Mouse (Mus musculus) B cell, adult 62 days (primary cell): ENCODE measurements around the gene Cfap221. TPM values are rescaled to one million over a fixed set of nuclear protein-coding genes. Genes with fewer than 3 reads are reported as not detected.

Source experiments
- total RNA-seq: library from RNA; stranded (reverse); gene quantifications from 4 replicates; pipeline ENCODE4 v1.2.4, GENCODE M21; 2023

Gene Cfap221
- total RNA-seq, result not detected in 4 replicates

GRCm38 (mm10) chr1:119996798-119997581 lies at the start of gene Cfap221:
Cfap221 (minus strand) TSS chr1:119997234.

GRCm38 (mm10) chr1:120006844-120007790 lies 10.1 kb upstream of the Cfap221 start, which contains the start of gene Sctr:
Sctr (plus strand) TSS chr1:120006894.

DNA sequence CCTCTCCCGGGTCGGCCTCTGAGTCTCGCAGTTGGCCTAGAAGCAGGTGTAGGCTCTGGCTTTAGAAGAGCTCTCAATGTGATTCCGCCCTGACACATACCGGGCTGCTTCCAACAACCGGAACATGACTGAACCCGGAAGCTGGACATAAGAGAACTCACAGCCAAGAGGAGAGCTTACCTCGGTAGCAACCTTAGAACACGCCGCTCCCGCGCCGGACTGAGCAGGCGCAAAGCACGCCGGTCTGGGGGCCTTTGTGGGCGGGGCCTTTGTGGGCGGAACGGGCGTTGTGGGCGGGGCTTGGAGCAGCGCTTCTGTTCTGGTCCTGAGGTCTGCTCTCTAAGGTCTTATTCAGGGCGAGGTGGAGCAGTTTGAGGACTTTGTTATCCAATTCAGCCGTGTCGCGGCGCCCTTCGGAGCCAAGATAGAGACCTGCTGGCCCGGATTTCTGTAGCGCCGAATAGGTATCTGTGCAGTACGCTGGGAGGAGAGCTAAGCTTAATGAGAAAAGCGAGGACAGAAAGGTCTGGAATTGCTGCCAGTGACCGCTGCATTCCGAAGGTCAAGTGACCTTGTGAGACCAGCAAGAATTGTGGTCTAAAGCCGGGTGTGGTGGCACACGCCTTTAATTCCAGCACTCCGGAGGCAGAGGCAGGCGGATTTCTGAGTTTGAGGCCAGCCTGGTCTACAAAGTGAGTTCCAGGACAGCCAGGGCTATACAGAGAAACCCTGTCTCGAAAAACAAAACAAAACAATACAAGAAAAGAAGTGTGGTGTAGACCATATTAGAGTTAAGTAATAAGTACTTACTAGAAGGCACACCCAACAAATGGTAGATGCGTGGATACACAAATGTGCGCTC lies 83.8 kb downstream of the Cfap221 start, which contains the start of gene Tmem177:
Tmem177 (minus strand) TSS at position 256 of the 862 bp plus-strand sequence.

Other genes starting within 250 kb of the Cfap221 start
- 31.0 to 38.7 TPM (median 37.7 TPM) in 4 replicates for gene Ptpn4, start 159.6 kb downstream of the Cfap221 start, total RNA-seq
- gene Tmem177, start 84.0 kb downstream of the Cfap221 start, total RNA-seq, result 3.2 to 4.3 TPM (median 3.8 TPM) in 4 replicates
- gene Sctr, start 9.7 kb upstream of the Cfap221 start, total RNA-seq, result not detected in 4 replicates
- not detected in 4 replicates for gene Tmem37, start 76.8 kb upstream of the Cfap221 start, total RNA-seq
- gene Dbi, start 123.8 kb upstream of the Cfap221 start, total RNA-seq, result 34.5 to 39.5 TPM (median 36.3 TPM) in 4 replicates
- 15.7 to 19.2 TPM (median 17.3 TPM) in 4 replicates for gene 3110009E18Rik, start 124.0 kb upstream of the Cfap221 start, total RNA-seq